Mouse (Mus musculus) bone marrow, adult 2 months (tissue): ENCODE measurements at regions not wholly inside any gene's neighbourhood (a gene's known extent, or its start where the extent isn't known, plus 50 kb on each side); places are given as distances from the start of the nearest gene placed in this dataset.

Experiments
- CTCF ChIP-seq: fragments of 200-500 bp; IDR thresholded peaks from 2 replicates; pipeline ENCODE4 v1.5.1; 2011; ENCODE audit warnings: low read length, control low read depth; ENCODE audit not compliant: control insufficient read depth, insufficient read depth
- POLR2A ChIP-seq: fragments of 200-500 bp; IDR thresholded peaks from 2 replicates; pipeline ENCODE4 v1.6.1; 2011; ENCODE audit warnings: low read depth, mild to moderate bottlenecking, control low read depth, low read length, borderline replicate concordance; ENCODE audit not compliant: control insufficient read depth

- TF ChIP-seq CTCF (no peak), POLR2A (no peak)
Observed at GRCm38 (mm10) chr14:45760890-45761680, 103.1 kb upstream of the Ddhd1 start.
